Mouse (Mus musculus): ENCODE data around the gene Krt88.

- TF ChIP-seq CTCF (IDR thresholded peaks at IDR 0.05; ENCODE audit: borderline replicate concordance, control insufficient read depth, extremely low read depth, insufficient read depth, low read length, poor library complexity) (no peak), POLR2A (IDR thresholded peaks at IDR 0.05; ENCODE audit: control insufficient read depth, extremely low read depth, insufficient read depth, low read length, poor library complexity) (no peak)
Observed at GRCm38 (mm10) chr15:101494203-101494602, 46.7 kb downstream of the Krt88 start.
